ENCODE assay signal across 8 mouse cellular contexts in the genomic region with DNA sequence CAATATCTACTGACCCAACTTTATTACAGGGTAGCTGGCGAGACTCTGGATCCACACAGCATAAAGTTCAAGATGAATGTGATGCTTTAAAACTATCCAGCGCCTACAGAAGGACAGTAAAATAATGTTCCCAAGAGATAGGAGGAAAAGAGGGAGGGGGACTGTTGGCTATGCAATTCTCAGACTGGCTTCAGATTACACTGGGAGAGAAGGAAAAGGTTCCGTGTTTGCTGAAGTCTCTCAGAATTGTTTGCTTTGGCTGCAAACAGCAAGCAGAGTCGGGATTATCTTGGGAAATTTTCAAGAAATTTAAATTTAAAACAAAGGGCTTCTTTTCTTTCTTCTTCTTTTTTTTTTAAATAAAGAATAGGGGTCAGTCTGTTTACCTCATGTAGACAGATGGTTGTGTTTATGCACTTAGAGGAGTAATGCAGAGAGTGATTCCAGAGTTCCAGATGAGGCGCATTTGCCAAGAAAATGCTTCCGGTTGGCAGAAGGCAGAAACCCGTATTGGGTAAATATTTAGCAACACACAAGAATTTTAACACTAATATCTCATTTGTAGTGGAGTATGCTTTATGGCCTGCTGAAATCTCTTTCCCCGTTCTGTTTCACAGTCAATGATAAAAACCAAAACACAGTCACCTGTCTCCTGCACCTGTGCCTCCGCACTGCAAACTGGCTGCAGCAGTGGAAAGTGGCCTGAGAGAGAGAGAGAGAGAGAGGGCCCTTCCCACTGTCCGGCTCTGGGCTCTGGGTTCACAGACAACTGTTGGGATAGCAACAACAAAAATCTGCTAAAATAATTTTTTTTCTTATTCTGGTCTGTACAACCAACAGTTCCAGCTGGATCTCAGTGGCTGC.
DNase-seq lines count a peak whose midpoint lies in the region; ATAC-seq and TF ChIP-seq lines count a peak whose summit lies in the region.

No protein-coding gene starts in this region.

- no peak overlapping the region for H3K4me3 ChIP-seq in forebrain, embryonic 15.5 days
- H3K4me3 ChIP-seq in forebrain, embryonic 12.5 days (replicated peaks) = no peak overlapping the region
- H3K4me3 ChIP-seq in intestine, embryonic 16.5 days (ENCODE audit: low read length) = no peak overlapping the region
- no peak overlapping the region for H3K4me3 ChIP-seq in stomach, postnatal 0 days (ENCODE audit: low read depth, low read length)

- H3K9ac ChIP-seq in forebrain, embryonic 15.5 days (replicated peaks) = no peak overlapping the region
- H3K9ac ChIP-seq in forebrain, embryonic 12.5 days = no peak overlapping the region
- H3K9ac ChIP-seq in intestine, embryonic 16.5 days (ENCODE audit: low read depth, low read length) = no peak overlapping the region
- H3K9ac ChIP-seq in stomach, postnatal 0 days (ENCODE audit: low read length) = no peak overlapping the region

- peaks cover 30% of the 10 kb centered on the region for H3K4me1 ChIP-seq in forebrain, embryonic 15.5 days
- H3K4me1 ChIP-seq in forebrain, embryonic 12.5 days = no peaks in the 10 kb centered on the region
- peaks cover 20% of the 10 kb centered on the region for H3K4me1 ChIP-seq in intestine, embryonic 16.5 days (ENCODE audit: control insufficient read depth, insufficient read depth, low read length)
- no peaks in the 10 kb centered on the region for H3K4me1 ChIP-seq in stomach, postnatal 0 days (replicated peaks; ENCODE audit: control insufficient read depth, insufficient read depth)

- no peaks in the 10 kb centered on the region for H3K36me3 ChIP-seq in forebrain, embryonic 15.5 days
- no peaks in the 10 kb centered on the region for H3K36me3 ChIP-seq in forebrain, embryonic 12.5 days (replicated peaks)
- no peaks in the 10 kb centered on the region for H3K36me3 ChIP-seq in intestine, embryonic 16.5 days (ENCODE audit: control insufficient read depth, insufficient read depth, low read length)
- no peaks in the 10 kb centered on the region for H3K36me3 ChIP-seq in stomach, postnatal 0 days (ENCODE audit: control insufficient read depth, insufficient read depth, low read length)

- H3K4me2 ChIP-seq in forebrain, embryonic 15.5 days (replicated peaks) = no peak overlapping the region
- H3K4me2 ChIP-seq in forebrain, embryonic 12.5 days = no peak overlapping the region
- H3K4me2 ChIP-seq in intestine, embryonic 16.5 days (ENCODE audit: low read depth, low read length) = peak overlapping the region; percentile 6; the same call in 1 of the 2 replicates
- H3K4me2 ChIP-seq in stomach, postnatal 0 days (replicated peaks; ENCODE audit: low read depth) = peak overlapping the region; percentile 21

- no peak for TF ChIP-seq CTCF in stomach, postnatal 0 days (IDR thresholded peaks at IDR 0.05; ENCODE audit: low read depth)

- peak; percentile 50 for DNase-seq in urinary bladder, postnatal 14 days (ENCODE audit: low spot score)
- DNase-seq in urinary bladder, postnatal 10 days (ENCODE audit: low spot score) = no peak
- peak; percentile 35 for DNase-seq in stomach, postnatal 0 days (ENCODE audit: low spot score)
- no peak for DNase-seq in frontal cortex, adult 2 months (ENCODE audit: extremely low spot score in 1 of 2, low spot score in 1 of 2)

- H3K9me3 ChIP-seq in forebrain, embryonic 15.5 days = no peaks in the 10 kb centered on the region
- H3K9me3 ChIP-seq in forebrain, embryonic 12.5 days = no peaks in the 10 kb centered on the region
- no peaks in the 10 kb centered on the region for H3K9me3 ChIP-seq in intestine, embryonic 16.5 days (ENCODE audit: control insufficient read depth, low read length)
- no peaks in the 10 kb centered on the region for H3K9me3 ChIP-seq in stomach, postnatal 0 days (ENCODE audit: control insufficient read depth, low read length)

- H3K27ac ChIP-seq in forebrain, embryonic 15.5 days (replicated peaks) = no peak overlapping the region
- H3K27ac ChIP-seq in forebrain, embryonic 12.5 days = no peak overlapping the region
- H3K27ac ChIP-seq in intestine, embryonic 16.5 days (ENCODE audit: low read length) = peak overlapping the region; percentile 41
- no peak overlapping the region for H3K27ac ChIP-seq in stomach, postnatal 0 days (replicated peaks)

- H3K27me3 ChIP-seq in forebrain, embryonic 15.5 days = no peaks in the 10 kb centered on the region
- no peaks in the 10 kb centered on the region for H3K27me3 ChIP-seq in forebrain, embryonic 12.5 days
- H3K27me3 ChIP-seq in intestine, embryonic 16.5 days (replicated peaks; ENCODE audit: control insufficient read depth, insufficient read depth, low read length) = no peaks in the 10 kb centered on the region
- H3K27me3 ChIP-seq in stomach, postnatal 0 days (ENCODE audit: control insufficient read depth, insufficient read depth, low read length) = no peaks in the 10 kb centered on the region

- peak; percentile 63 for ATAC-seq in forebrain, embryonic 15.5 days (replicated peaks)
- no peak for ATAC-seq in forebrain, embryonic 12.5 days (ENCODE audit: low FRiP score)
- peak; percentile 61; the same call in 1 of the 2 replicates for ATAC-seq in intestine, embryonic 16.5 days
- ATAC-seq in stomach, postnatal 0 days (ENCODE audit: low FRiP score, low TSS enrichment) = peak; percentile 49
- no peak for ATAC-seq in megakaryocyte, adult 5-6 weeks (ENCODE audit: poor library complexity, severe bottlenecking)

- no peak for TF ChIP-seq EP300 in stomach, postnatal 0 days (optimal IDR thresholded peaks at IDR 0.05)

- 68% methylated on average over 10 of the region's 10 CpGs for WGBS in forebrain, embryonic 15.5 days
- WGBS in forebrain, embryonic 12.5 days = 85% methylated on average over 10 of the region's 10 CpGs
- WGBS in intestine, embryonic 16.5 days = 24% methylated on average over 10 of the region's 10 CpGs
- WGBS in stomach, postnatal 0 days = 25% methylated on average over 10 of the region's 10 CpGs

Comparison
In these comparisons a context has a peak if more than half of its experiments do, and no peak if none do; other contexts are left out.
1. ATAC-seq: peak in forebrain, embryonic 15.5 days (single experiment), intestine, embryonic 16.5 days (single experiment) and stomach, postnatal 0 days (single experiment); none in forebrain, embryonic 12.5 days (single experiment) and megakaryocyte, adult 5-6 weeks (single experiment).
2. DNase-seq: peak in urinary bladder, postnatal 14 days (single experiment) and stomach, postnatal 0 days (single experiment); none in urinary bladder, postnatal 10 days (single experiment) and frontal cortex, adult 2 months (0 of 2).
3. H3K4me2 ChIP-seq: peak in intestine, embryonic 16.5 days (single experiment) and stomach, postnatal 0 days (single experiment); none in forebrain, embryonic 15.5 days (single experiment) and forebrain, embryonic 12.5 days (single experiment).